Mouse (Mus musculus) thymus, postnatal 4 days (tissue): Measurements from ENCODE around the gene Vmn1r230.

Source experiments
- DNase-seq: peaks from one replicate; pipeline ENCODE4 v3.0.0; 2021

Vmn1r230 gene

GRCm38 (mm10) chr17:20840144-20840543 lies at the start of gene Vmn1r230:
TSS of gene Vmn1r230 (plus strand) at chr17:20840444.
- no peak for DNase-seq

GRCm38 (mm10) chr17:20811255-20811654 lies 29.0 kb upstream of the Vmn1r230 start, which contains the start of gene Vmn1r229:
TSS of gene Vmn1r229 (plus strand) at chr17:20811555.
- no peak for DNase-seq
